Mouse (Mus musculus) neural tube, embryonic 14.5 days (tissue): ENCODE measurements at regions not wholly inside any gene's neighbourhood (a gene's known extent, or its start where the extent isn't known, plus 50 kb on each side); places are given as distances from the start of the nearest gene placed in this dataset.

Experiments used
- ATAC-seq: fragments of 200-750 bp; cut with Nextera tagmentation; 2 replicates; pipeline ENCODE4 v1.8.0; 2017; ENCODE audit warnings: low read depth, mild to moderate bottlenecking, moderate TSS enrichment, moderate library complexity
- H3K27ac ChIP-seq: fragments of 300-500 bp; sonication (generic); 2 replicates; pipeline ENCODE4 v1.5.1; 2014; ENCODE audit warnings: low read depth, mild to moderate bottlenecking, control low read depth, low read length, moderate library complexity, mixed read lengths
- H3K27me3 ChIP-seq: fragments of 300-500 bp; sonication (generic); 2 replicates; pipeline ENCODE4 v1.6.1; 2014; ENCODE audit warnings: low read length; ENCODE audit not compliant: control insufficient read depth, insufficient read depth
- H3K36me3 ChIP-seq: fragments of 300-500 bp; sonication (generic); 2 replicates; pipeline ENCODE4 v1.6.1; 2014; ENCODE audit warnings: low read length, mixed read lengths; ENCODE audit not compliant: control insufficient read depth, insufficient read depth
- H3K4me1 ChIP-seq: fragments of 300-500 bp; sonication (generic); 2 replicates; pipeline ENCODE4 v1.6.1; 2014; ENCODE audit warnings: low read length; ENCODE audit not compliant: control insufficient read depth, insufficient read depth
- H3K4me2 ChIP-seq: fragments of 300-500 bp; sonication (generic); 2 replicates; pipeline ENCODE4 v1.6.1; 2014; ENCODE audit warnings: mild to moderate bottlenecking, low read depth, low read length, control low read depth
- H3K4me3 ChIP-seq: fragments of 300-500 bp; sonication (generic); 2 replicates; pipeline ENCODE4 v1.5.1; 2014; ENCODE audit warnings: low read depth, low read length, control low read depth, mixed read lengths
- H3K9ac ChIP-seq: fragments of 300-500 bp; sonication (generic); replicated peaks from 2 replicates; pipeline ENCODE4 v1.6.1; 2014; ENCODE audit warnings: low read depth, mild to moderate bottlenecking, control low read depth, low read length, mixed read lengths
- H3K9me3 ChIP-seq: fragments of 300-500 bp; sonication (generic); 2 replicates; pipeline ENCODE4 v1.6.1; 2016; ENCODE audit warnings: low read length; ENCODE audit not compliant: control insufficient read depth
- WGBS: fragments of 180-500 bp; shearing (Covaris S2); extraction: QIAGEN DNeasy Blood & Tissue Kit; methylation state at CpG from one replicate; pipeline ENCODE4 v1.1.7; 2014; 5-methylcytosine and 5-hydroxymethylcytosine counted together

DNA sequence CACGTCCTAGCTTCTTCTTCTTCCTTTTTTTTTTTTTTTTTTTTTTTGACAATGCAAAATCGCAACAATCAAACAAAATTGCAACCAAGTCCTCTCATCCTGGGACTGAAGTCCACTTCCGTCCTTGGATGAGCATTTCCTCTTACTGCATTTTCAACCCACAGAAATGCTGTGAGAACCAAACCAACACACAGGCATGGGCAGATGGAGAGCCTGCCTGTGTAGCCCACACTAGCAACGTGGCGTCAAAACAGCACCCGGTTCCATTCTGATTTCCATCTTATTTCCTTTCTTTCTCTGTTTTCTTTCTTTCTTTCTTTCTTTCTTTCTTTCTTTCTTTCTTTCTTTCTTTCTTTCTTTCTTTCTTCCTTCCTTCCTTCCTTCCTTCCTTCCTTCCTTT lies 360.7 kb upstream of the Prox1 start:
- no peak overlapping the region for H3K4me3 ChIP-seq
- H3K27ac ChIP-seq = no peak overlapping the region
- H3K9me3 ChIP-seq = no peaks in the 10 kb centered on the region
- no peaks in the 10 kb centered on the region for H3K27me3 ChIP-seq
- 94% methylated on average over 6 of the region's 6 CpGs for WGBS
- H3K36me3 ChIP-seq = no peaks in the 10 kb centered on the region
- H3K4me2 ChIP-seq = no peak overlapping the region
- no peak for ATAC-seq
- H3K9ac ChIP-seq = no peak overlapping the region
- H3K4me1 ChIP-seq = peaks cover 6% of the 10 kb centered on the region; the same call in 1 of the 2 replicates

GRCm38 (mm10) chr1:190530079-190530478 lies 359.6 kb upstream of the Prox1 start:
- H3K4me3 ChIP-seq = no peak overlapping the region
- no peaks in the 10 kb centered on the region for H3K27me3 ChIP-seq
- H3K9ac ChIP-seq = no peak overlapping the region
- H3K9me3 ChIP-seq = no peaks in the 10 kb centered on the region
- H3K4me1 ChIP-seq = peaks cover 6% of the 10 kb centered on the region; the same call in 1 of the 2 replicates
- no peaks in the 10 kb centered on the region for H3K36me3 ChIP-seq
- 96% methylated on average over 3 of the region's 3 CpGs for WGBS
- no peak for ATAC-seq
- H3K4me2 ChIP-seq = no peak overlapping the region
- no peak overlapping the region for H3K27ac ChIP-seq

DNA sequence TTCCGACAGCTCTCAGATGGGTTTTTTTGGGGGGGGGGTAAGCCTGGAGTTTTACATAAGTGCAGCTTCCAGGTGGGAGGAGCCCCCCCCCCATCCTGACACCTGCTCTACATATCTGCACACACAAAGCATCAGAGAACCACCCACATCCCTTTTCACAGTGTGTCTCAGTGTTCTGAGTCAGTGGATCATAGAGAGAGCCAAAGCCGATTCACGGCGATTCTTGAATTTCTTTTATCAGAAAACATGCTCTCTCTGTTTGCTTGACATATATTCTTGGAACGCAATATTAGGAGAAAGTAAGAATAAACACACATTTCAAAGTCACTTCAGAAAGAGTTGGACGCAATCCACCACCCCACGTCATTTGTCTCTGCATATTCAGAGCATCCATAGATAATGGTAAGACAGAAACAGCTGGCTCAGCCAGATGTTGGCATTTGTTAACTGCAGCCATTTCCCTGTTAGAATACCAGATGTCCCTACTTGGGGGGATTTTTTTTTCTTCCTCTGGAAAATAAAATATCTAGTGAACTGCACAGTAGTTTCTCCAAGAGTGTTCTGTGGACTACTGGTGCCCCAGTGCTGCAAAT lies 357.1 kb upstream of the Prox1 start:
- Histone ChIP-seq H3K9me3 (no peaks in the 10 kb centered on the region), H3K4me1 (peaks cover 3% of the 10 kb centered on the region; the same call in 1 of the 2 replicates), H3K4me2 (no peak overlapping the region), H3K27me3 (no peaks in the 10 kb centered on the region), H3K36me3 (no peaks in the 10 kb centered on the region), H3K4me3 (no peak overlapping the region), H3K9ac (no peak overlapping the region), H3K27ac (no peak overlapping the region)
- no peak for ATAC-seq
- WGBS = 75% methylated on average over 7 of the region's 7 CpGs

DNA sequence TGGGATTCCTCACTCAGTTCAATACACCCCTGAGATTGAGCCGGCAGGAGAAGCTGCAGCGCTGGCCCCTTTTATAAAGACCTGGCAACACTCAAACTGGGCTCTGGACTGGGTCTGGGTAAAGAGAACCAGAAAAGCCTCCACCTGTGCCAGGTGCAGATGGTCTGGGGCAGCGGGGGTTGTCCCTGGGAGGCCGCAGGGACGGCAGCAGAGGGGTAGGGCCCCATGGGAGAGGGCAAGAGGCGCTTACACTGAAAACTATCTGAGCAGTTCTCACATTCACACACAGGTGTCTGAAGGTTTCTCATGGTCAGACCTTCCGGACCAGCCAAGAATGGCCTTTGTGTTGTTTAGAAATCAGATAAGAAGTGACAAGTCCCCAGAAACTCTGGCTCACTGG lies 356.1 kb upstream of the Prox1 start:
- Histone ChIP-seq H3K4me3 (no peak overlapping the region), H3K4me2 (no peak overlapping the region), H3K36me3 (no peaks in the 10 kb centered on the region), H3K27ac (no peak overlapping the region), H3K9ac (no peak overlapping the region), H3K27me3 (no peaks in the 10 kb centered on the region), H3K9me3 (no peaks in the 10 kb centered on the region), H3K4me1 (0 out of 2 replicates have a peak, but pooled peaks cover 3% of the 10 kb centered on the region)
- WGBS = 22% methylated on average over 7 of the region's 7 CpGs
- ATAC-seq = no peak

- no peak overlapping the region for H3K9ac ChIP-seq
- H3K27ac ChIP-seq = no peak overlapping the region
- H3K36me3 ChIP-seq = no peaks in the 10 kb centered on the region
- H3K4me1 ChIP-seq = 0 out of 2 replicates have a peak, but pooled peaks cover 3% of the 10 kb centered on the region
- H3K4me2 ChIP-seq = no peak overlapping the region
- H3K27me3 ChIP-seq = no peaks in the 10 kb centered on the region
- 46% methylated on average over 6 of the region's 6 CpGs for WGBS
- H3K9me3 ChIP-seq = no peaks in the 10 kb centered on the region
- no peak for ATAC-seq
- no peak overlapping the region for H3K4me3 ChIP-seq
Measured at GRCm38 (mm10) chr1:190526046-190526445, 355.5 kb upstream of the Prox1 start.

- ATAC-seq = no peak
- no peak overlapping the region for H3K4me3 ChIP-seq
- no peak overlapping the region for H3K9ac ChIP-seq
- no peaks in the 10 kb centered on the region for H3K9me3 ChIP-seq
- H3K36me3 ChIP-seq = no peaks in the 10 kb centered on the region
- no peaks in the 10 kb centered on the region for H3K4me1 ChIP-seq
- no peak overlapping the region for H3K4me2 ChIP-seq
- no peak overlapping the region for H3K27ac ChIP-seq
- H3K27me3 ChIP-seq = no peaks in the 10 kb centered on the region
- WGBS = 90% methylated on average over 8 of the region's 8 CpGs
Measured at GRCm38 (mm10) chr1:190500106-190500505, 329.6 kb upstream of the Prox1 start.

DNA sequence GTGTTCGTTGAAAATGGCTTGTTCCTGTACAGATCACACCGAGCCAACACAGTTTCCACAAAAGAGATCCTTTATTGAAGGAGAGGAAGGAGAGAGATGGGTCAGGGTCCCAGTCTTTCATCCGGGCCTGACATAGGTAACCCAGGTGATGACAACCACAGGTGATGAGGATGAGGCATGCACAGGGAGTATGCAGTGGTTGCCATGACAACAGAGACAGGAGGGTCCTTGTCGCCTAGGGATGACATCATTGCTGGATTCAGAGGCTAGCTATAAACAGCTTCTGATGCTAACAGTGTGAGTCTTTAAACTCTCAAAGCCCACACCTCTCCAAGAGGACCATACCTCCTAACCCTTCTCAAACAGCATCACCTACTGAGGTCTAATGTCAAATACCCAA lies 327.0 kb upstream of the Prox1 start:
- 80% methylated on average over 4 of the region's 4 CpGs for WGBS
- Histone ChIP-seq H3K27me3 (no peaks in the 10 kb centered on the region), H3K36me3 (no peaks in the 10 kb centered on the region), H3K9me3 (no peaks in the 10 kb centered on the region), H3K27ac (no peak overlapping the region), H3K4me3 (no peak overlapping the region), H3K9ac (no peak overlapping the region), H3K4me1 (no peaks in the 10 kb centered on the region), H3K4me2 (no peak overlapping the region)
- no peak for ATAC-seq

DNA sequence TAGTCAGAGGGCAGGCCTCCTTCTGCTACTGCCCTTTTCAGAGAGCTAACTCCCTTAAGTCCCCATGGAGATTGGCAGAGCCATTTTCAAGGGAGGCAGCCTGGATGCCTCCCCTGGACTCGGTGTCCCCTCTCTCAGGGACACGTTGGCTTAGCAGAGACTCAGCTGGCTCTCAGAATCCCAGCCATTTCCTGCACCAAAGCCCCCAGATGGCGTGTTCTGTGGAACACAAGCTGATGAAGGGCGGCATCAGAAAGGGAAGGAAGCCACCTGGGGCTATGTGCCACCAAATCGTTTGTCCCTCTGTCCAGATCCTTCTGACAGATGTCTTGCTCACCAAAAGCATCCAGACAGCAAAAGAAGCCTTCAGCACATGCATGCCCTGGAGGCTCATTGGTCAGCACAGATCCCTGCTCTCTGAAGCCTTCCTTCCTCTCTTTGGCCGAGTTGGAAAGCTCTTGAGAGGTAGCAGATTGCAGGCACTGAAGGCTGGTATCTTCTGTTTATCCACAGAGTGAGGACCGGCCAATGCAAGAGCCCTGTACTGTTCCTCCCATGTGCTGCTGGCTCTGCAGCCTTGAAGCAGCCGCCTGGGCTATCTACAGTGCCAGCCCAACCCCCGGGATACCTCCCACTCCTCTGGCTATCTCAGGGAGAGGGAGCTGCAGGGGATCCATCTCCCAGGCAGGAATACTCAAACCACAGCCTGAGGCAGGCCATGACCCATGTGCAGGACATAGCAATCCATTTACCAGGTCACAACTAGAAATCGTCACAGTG lies 325.4 kb upstream of the Prox1 start:
- WGBS = 64% methylated on average over 10 of the region's 10 CpGs
- H3K27ac ChIP-seq = no peak overlapping the region
- H3K27me3 ChIP-seq = no peaks in the 10 kb centered on the region
- no peak overlapping the region for H3K4me3 ChIP-seq
- ATAC-seq = no peak
- H3K9me3 ChIP-seq = no peaks in the 10 kb centered on the region
- no peak overlapping the region for H3K9ac ChIP-seq
- H3K4me1 ChIP-seq = no peaks in the 10 kb centered on the region
- H3K4me2 ChIP-seq = no peak overlapping the region
- H3K36me3 ChIP-seq = no peaks in the 10 kb centered on the region

DNA sequence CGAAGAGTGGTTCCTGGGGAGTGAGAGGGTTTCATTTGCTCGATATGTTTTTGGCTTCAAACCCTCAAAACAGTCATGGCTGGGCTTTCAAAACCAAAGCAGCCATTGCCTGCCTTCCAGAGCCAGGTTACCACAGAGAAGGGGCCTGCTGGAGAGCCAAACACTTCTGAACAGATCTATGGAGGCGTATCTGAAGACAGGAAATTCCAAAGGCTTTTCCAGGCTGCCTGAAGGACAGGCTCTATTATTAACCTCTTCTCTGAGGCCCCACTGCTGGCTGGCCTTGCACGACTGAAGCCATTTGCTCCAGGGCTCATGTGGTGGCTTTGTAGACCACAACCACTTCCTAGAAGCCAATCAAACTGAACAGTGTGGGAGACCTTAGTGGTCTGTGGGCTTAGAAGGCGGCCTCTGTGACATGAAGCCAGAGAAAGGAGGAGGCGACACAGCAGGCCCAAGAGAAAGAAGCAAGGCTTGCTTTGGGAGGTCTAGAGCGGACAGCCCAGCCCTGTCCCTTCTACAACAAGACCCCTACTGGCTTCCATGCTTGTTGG lies 316.1 kb upstream of the Prox1 start:
- Histone ChIP-seq H3K27ac (no peak overlapping the region), H3K36me3 (no peaks in the 10 kb centered on the region), H3K4me1 (no peaks in the 10 kb centered on the region), H3K9ac (no peak overlapping the region), H3K4me2 (no peak overlapping the region), H3K4me3 (no peak overlapping the region), H3K27me3 (no peaks in the 10 kb centered on the region), H3K9me3 (no peaks in the 10 kb centered on the region)
- 84% methylated on average over 7 of the region's 7 CpGs for WGBS
- ATAC-seq = no peak
